Mouse (Mus musculus) megakaryocyte-erythroid progenitor cell, adult 5-6 weeks (primary cell): Measurements from ENCODE around the gene Aqp12. TPM values are rescaled to one million over a fixed set of nuclear protein-coding genes. Genes with fewer than 3 reads are reported as not detected.

Experiments used
- ATAC-seq: replicated peaks from 2 replicates; pipeline ENCODE4 v1.8.0; 2016; ENCODE audit warnings: mild to moderate bottlenecking, inconsistent platforms; ENCODE audit not compliant: severe bottlenecking, poor library complexity, low FRiP score, low TSS enrichment
- total RNA-seq, 2 experiments: library from RNA; stranded (forward) in 1 of 2; stranded (reverse) in 1 of 2; fragments of 200-1000, 215-1000 nt in 1 of 2; fragments of >200 nt in 1 of 2; fragmentation: Nextera tagmentation in 1 of 2; gene quantifications; 2 replicates each; pipeline ENCODE4 v1.2.3; 2014 to 2017

The Aqp12 gene
- total RNA-seq, 2 experiments from 2014 or later = not detected

GRCm38 (mm10) chr1:93012103-93012585, 6.0 kb downstream of the Aqp12 start:
- ATAC-seq = no peak

DNA sequence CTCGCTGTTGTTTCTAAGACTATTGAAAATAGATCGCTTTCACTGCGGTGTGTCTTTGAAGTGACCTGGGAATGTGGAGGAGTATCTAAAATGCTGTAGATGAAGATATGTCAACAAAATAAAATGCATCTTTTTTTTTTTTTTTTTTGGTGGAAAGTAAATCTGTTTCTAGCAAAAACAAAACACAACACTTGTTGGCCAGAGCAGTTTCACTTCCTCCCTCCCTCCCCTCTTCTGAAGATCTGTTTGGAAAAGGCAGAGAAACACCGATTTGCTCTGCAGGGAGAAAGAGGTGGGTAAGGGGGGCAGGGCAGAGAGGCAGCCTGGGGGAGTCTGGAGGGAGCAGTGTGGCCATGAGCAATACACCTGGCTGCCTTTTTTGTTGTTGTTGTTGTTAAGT, 7.2 kb downstream of the Aqp12 start:
- ATAC-seq = no peak

GRCm38 (mm10) chr1:93014460-93014859, 8.3 kb downstream of the Aqp12 start:
- ATAC-seq = peak; percentile 85

GRCm38 (mm10) chr1:93015136-93015535, 9.0 kb downstream of the Aqp12 start:
- no peak for ATAC-seq

GRCm38 (mm10) chr1:93018716-93019115, 12.6 kb downstream of the Aqp12 start:
- ATAC-seq = no peak

GRCm38 (mm10) chr1:93020602-93021001, 14.5 kb downstream of the Aqp12 start:
- no peak for ATAC-seq

GRCm38 (mm10) chr1:93026600-93026999, 20.5 kb downstream of the Aqp12 start:
- no peak for ATAC-seq

DNA sequence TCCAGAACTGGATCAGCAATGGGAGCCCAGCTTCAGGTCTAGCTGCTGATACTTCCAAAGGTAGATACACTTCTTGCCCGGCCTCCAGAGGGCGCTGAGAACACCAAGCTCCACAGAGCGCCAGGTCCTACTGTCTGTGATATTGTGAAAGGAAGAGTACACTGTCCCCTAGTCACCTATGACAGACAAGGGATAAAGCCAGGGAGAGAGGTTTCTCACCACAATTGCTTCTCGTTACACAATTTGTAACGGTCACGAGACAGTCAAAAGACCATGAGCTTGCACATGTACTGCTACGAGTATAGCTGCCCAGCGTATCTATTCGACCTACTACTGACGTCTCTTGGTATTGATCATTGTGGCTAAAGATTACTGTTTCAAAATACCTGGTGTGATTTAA, 23.3 kb downstream of the Aqp12 start:
- ATAC-seq = no peak

DNA sequence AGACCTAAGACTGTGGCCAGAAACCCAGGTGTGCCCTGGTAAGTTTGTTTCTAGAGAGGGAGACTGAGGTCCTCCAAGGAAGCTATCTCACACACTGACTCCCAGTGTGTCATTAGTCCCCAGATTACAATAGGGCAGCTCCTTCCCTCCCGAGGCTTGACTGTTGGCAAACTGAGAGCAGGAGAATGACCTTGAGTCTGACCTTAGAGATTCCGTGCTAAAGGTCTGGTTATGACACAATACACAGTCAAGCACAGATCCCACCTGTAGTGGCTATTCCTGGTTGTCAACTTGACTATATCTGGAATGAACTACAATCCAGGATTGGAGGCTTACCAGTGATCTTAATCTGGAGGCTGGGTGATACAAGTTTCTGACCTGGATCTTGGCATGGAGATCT, 23.9 kb downstream of the Aqp12 start:
- no peak for ATAC-seq

GRCm38 (mm10) chr1:93031199-93031598, 25.1 kb downstream of the Aqp12 start:
- no peak for ATAC-seq

DNA sequence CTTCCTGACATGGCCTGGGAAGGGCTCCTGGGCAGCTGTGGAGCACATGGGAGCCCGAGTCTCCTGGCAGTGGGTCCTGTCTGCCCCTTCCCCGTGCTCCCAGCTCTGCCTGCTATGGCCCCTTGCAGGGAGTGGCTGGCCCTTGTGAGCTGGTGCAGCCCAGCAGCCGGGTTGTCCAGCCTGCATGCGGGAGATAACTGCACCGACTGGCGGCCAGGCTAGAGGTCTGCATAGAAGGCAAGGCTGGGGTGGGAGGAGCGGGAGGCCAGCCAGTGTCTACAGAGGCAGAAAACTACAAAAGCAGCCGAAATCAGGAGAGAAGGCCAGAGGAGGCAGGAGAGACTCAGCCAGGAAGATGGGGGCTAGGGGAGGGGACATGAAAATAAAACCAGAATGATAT, 27.9 kb downstream of the Aqp12 start:
- no peak for ATAC-seq

- ATAC-seq = no peak
Measured at GRCm38 (mm10) chr1:93035981-93036380, 29.8 kb downstream of the Aqp12 start.

GRCm38 (mm10) chr1:93046153-93046789, 40.1 kb downstream of the Aqp12 start:
- ATAC-seq = peak; percentile 39; the same call in 1 of the 2 replicates

- ATAC-seq = no peak
Measured at GRCm38 (mm10) chr1:93050071-93050470, 43.9 kb downstream of the Aqp12 start.

DNA sequence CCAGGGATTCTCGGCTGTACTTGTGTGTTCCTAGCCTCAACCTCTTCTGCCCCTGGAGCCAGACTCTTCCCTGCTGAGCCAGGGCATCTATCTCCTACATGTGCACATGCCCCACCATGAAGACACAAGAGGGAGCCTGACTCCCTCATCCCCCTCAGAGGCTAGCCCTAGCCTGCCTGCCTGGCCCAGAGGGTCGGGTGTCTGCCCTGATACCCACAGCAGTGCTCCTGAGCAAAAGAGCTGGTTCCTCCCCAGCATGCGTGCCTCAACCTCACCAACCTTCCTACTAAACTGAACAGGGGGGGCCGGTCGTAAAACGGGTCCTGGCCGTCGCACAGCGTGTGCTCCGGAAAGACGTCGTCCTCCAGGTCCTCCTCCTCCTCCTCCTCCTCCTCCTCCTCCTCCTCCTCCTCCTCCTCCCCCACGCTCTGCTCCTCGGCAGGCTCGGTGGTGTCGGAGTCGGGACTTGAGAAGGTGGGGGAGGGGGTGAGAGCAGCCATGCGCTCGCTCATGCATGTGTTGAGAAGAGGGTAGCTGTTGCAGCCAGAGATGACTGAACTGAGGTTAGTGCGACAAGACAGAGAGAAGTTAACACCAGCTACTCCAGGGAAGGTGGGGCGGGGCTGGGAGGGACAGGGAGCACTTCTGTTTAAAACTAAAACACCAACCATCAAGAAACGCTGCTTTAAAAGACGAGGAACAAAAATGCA, 45.1 kb downstream of the Aqp12 start:
- no peak for ATAC-seq

Other genes with a start within 250 kb of the Aqp12 start
- 1.2 and 2.9 TPM in 2 replicates for gene Gpc1, start 174.7 kb upstream of the Aqp12 start, total RNA-seq (2014; fragmentation: Nextera tagmentation)
- 0.65 and 0.80 TPM in 2 replicates for gene Gpc1, start 174.7 kb upstream of the Aqp12 start, total RNA-seq (2017)
- gene Ankmy1, start 103.4 kb upstream of the Aqp12 start, total RNA-seq (2014; fragmentation: Nextera tagmentation) = 1.1 TPM in 1 of 2 replicates, not detected in the other
- 0.42 TPM in 1 of 2 replicates, not detected in the other for gene Ankmy1, start 103.4 kb upstream of the Aqp12 start, total RNA-seq (2017)
- gene Dusp28, start 99.4 kb upstream of the Aqp12 start, total RNA-seq (2014; fragmentation: Nextera tagmentation) = 8.8 and 11.6 TPM in 2 replicates
- gene Dusp28, start 99.4 kb upstream of the Aqp12 start, total RNA-seq (2017) = 2.3 and 3.6 TPM in 2 replicates
- gene Rnpepl1, start 95.6 kb upstream of the Aqp12 start, total RNA-seq (2014; fragmentation: Nextera tagmentation) = 70.8 and 72.9 TPM in 2 replicates
- gene Rnpepl1, start 95.6 kb upstream of the Aqp12 start, total RNA-seq (2017) = 11.2 and 16.8 TPM in 2 replicates
- gene Capn10, start 72.0 kb upstream of the Aqp12 start, total RNA-seq (2014; fragmentation: Nextera tagmentation) = 13.2 and 19.5 TPM in 2 replicates
- 8.5 and 11.4 TPM in 2 replicates for gene Capn10, start 72.0 kb upstream of the Aqp12 start, total RNA-seq (2017)
- 0.30 TPM in 1 of 2 replicates, not detected in the other for gene Gpr35, start 55.5 kb upstream of the Aqp12 start, total RNA-seq (2014; fragmentation: Nextera tagmentation)
- 0.94 TPM in 1 of 2 replicates, not detected in the other for gene Gpr35, start 55.5 kb upstream of the Aqp12 start, total RNA-seq (2017)
- not detected in 2 replicates for gene Kif1a, start 95.6 kb downstream of the Aqp12 start, total RNA-seq (2014; fragmentation: Nextera tagmentation)
- gene Kif1a, start 95.6 kb downstream of the Aqp12 start, total RNA-seq (2017) = not detected in 2 replicates
- gene Agxt, start 128.9 kb downstream of the Aqp12 start, total RNA-seq (2014; fragmentation: Nextera tagmentation) = not detected in 2 replicates
- gene Agxt, start 128.9 kb downstream of the Aqp12 start, total RNA-seq (2017) = not detected in 2 replicates
- not detected in 2 replicates for gene 2310007B03Rik, start 154.6 kb downstream of the Aqp12 start, total RNA-seq (2014; fragmentation: Nextera tagmentation)
- not detected in 2 replicates for gene 2310007B03Rik, start 154.6 kb downstream of the Aqp12 start, total RNA-seq (2017)
- gene Crocc2, start 162.4 kb downstream of the Aqp12 start, total RNA-seq (2014; fragmentation: Nextera tagmentation) = not detected in 2 replicates
- gene Crocc2, start 162.4 kb downstream of the Aqp12 start, total RNA-seq (2017) = not detected in 2 replicates
- 0.27 TPM in 1 of 2 replicates, not detected in the other for gene Sned1, start 229.5 kb downstream of the Aqp12 start, total RNA-seq (2014; fragmentation: Nextera tagmentation)
- not detected in 2 replicates for gene Sned1, start 229.5 kb downstream of the Aqp12 start, total RNA-seq (2017)